Mouse (Mus musculus): Measurements from ENCODE around the gene Ints5. TPM values are rescaled to one million over a fixed set of nuclear protein-coding genes. Genes with fewer than 3 reads are reported as not detected.

Gene Ints5
- polyA plus RNA-seq (2014; fragmentation: Nextera tagmentation; extraction: Ambion mirVana) = 37.5 and 44.5 TPM in 2 replicates

- Histone ChIP-seq H3K4me1 (replicated peaks; ENCODE audit: control insufficient read depth, insufficient read depth, low read length) (peaks cover 12% of the 10 kb centered on the region), H3K27ac (ENCODE audit: low read depth) (peak within 1 kb of the TSS; percentile 60), H3K27me3 (replicated peaks; ENCODE audit: control insufficient read depth, insufficient read depth, low read length) (no peaks in the 10 kb centered on the region), H3K4me3 (ENCODE audit: low read depth, low read length) (peak within 1 kb of the TSS; percentile 91), H3K9ac (ENCODE audit: low read length) (peak within 1 kb of the TSS; percentile 64), H3K9me3 (ENCODE audit: control insufficient read depth, low read length) (no peaks in the 10 kb centered on the region), H3K36me3 (ENCODE audit: control insufficient read depth, insufficient read depth, low read length) (peaks cover 41% of the 10 kb centered on the region), H3K4me2 (ENCODE audit: low read length) (peak within 1 kb of the TSS; percentile 92)
- WGBS = 2% methylated on average over 54 of the region's 54 CpGs
- peak; percentile 94 for DNase-seq (ENCODE audit: low spot score)
- peak; percentile 41 for ATAC-seq (replicated peaks; ENCODE audit: low FRiP score, low TSS enrichment, low read depth)
Observed at GRCm38 (mm10) chr19:8892829-8893766, at the start of gene Ints5. Gene Ints5, plus strand, starts transcription at chr19:8893005.

- DNase-seq (ENCODE audit: low spot score) (peak; percentile 91), ATAC-seq (replicated peaks; ENCODE audit: low FRiP score, low TSS enrichment, low read depth) (no peak)
- Histone ChIP-seq H3K9ac (ENCODE audit: low read length) (no peak overlapping the region), H3K27ac (ENCODE audit: low read depth) (no peak overlapping the region), H3K9me3 (ENCODE audit: control insufficient read depth, low read length) (no peaks in the 10 kb centered on the region), H3K4me2 (ENCODE audit: low read length) (no peak overlapping the region), H3K4me3 (ENCODE audit: low read depth, low read length) (no peak overlapping the region), H3K36me3 (ENCODE audit: control insufficient read depth, insufficient read depth, low read length) (peaks cover 27% of the 10 kb centered on the region), H3K27me3 (replicated peaks; ENCODE audit: control insufficient read depth, insufficient read depth, low read length) (no peaks in the 10 kb centered on the region), H3K4me1 (replicated peaks; ENCODE audit: control insufficient read depth, insufficient read depth, low read length) (peaks cover 13% of the 10 kb centered on the region)
- 63% methylated on average over 5 of the region's 5 CpGs for WGBS
Observed at GRCm38 (mm10) chr19:8844371-8845129, 48.3 kb upstream of the Ints5 start.

DNA sequence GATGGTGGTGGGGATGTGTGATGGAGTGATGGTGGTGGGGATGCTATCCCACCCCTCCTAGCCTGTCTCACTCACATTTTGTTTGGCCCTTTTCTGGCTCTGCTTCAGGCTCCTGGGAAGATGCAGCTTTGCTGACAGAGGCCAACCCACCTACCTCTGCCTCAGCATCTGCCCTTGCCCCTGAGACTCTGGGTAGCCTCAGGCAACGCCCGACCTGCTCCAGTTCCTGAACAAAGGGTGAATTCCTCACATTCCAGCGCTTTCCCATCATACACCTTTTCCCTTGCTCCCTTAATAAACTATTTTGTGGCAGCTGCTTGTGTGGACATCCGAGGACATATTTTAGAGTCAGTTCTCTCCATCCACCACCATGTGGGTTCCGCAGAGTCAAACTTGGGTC, 44.4 kb upstream of the Ints5 start:
- 65% methylated on average over 5 of the region's 5 CpGs for WGBS

GRCm38 (mm10) chr19:8850402-8850901, 42.4 kb upstream of the Ints5 start, which contains the start of gene Lrrn4cl:
Gene Lrrn4cl, plus strand, starts transcription at chr19:8850768.
- Histone ChIP-seq H3K27me3 (replicated peaks; ENCODE audit: control insufficient read depth, insufficient read depth, low read length) (no peaks in the 10 kb centered on the region), H3K4me1 (replicated peaks; ENCODE audit: control insufficient read depth, insufficient read depth, low read length) (peaks cover 7% of the 10 kb centered on the region; the same call in 1 of the 2 replicates), H3K27ac (ENCODE audit: low read depth) (peak within 1 kb of the TSS; percentile 59), H3K9me3 (ENCODE audit: control insufficient read depth, low read length) (no peaks in the 10 kb centered on the region), H3K4me2 (ENCODE audit: low read length) (peak within 1 kb of the TSS; percentile 33), H3K9ac (ENCODE audit: low read length) (peak within 1 kb of the TSS; percentile 10; the same call in 1 of the 2 replicates), H3K4me3 (ENCODE audit: low read depth, low read length) (peak within 1 kb of the TSS; percentile 6; the same call in 1 of the 2 replicates), H3K36me3 (ENCODE audit: control insufficient read depth, insufficient read depth, low read length) (peaks cover 22% of the 10 kb centered on the region)
- DNase-seq (ENCODE audit: low spot score) (peak; percentile 71), ATAC-seq (replicated peaks; ENCODE audit: low FRiP score, low TSS enrichment, low read depth) (peak; percentile 69)
- 25% methylated on average over 7 of the region's 7 CpGs for WGBS

More for the DNA sequence above, 44.4 kb upstream of the Ints5 start:
- H3K27me3 ChIP-seq (replicated peaks; ENCODE audit: control insufficient read depth, insufficient read depth, low read length) = no peaks in the 10 kb centered on the region
- DNase-seq (ENCODE audit: low spot score) (no peak), ATAC-seq (replicated peaks; ENCODE audit: low FRiP score, low TSS enrichment, low read depth) (no peak)
- no peaks in the 10 kb centered on the region for H3K9me3 ChIP-seq (ENCODE audit: control insufficient read depth, low read length)
- H3K4me1 ChIP-seq (replicated peaks; ENCODE audit: control insufficient read depth, insufficient read depth, low read length) = peaks cover 7% of the 10 kb centered on the region; the same call in 1 of the 2 replicates
- H3K36me3 ChIP-seq (ENCODE audit: control insufficient read depth, insufficient read depth, low read length) = peaks cover 22% of the 10 kb centered on the region
- H3K9ac ChIP-seq (ENCODE audit: low read length) = no peak overlapping the region
- no peak overlapping the region for H3K4me3 ChIP-seq (ENCODE audit: low read depth, low read length)
- H3K27ac ChIP-seq (ENCODE audit: low read depth) = no peak overlapping the region
- H3K4me2 ChIP-seq (ENCODE audit: low read length) = no peak overlapping the region

DNA sequence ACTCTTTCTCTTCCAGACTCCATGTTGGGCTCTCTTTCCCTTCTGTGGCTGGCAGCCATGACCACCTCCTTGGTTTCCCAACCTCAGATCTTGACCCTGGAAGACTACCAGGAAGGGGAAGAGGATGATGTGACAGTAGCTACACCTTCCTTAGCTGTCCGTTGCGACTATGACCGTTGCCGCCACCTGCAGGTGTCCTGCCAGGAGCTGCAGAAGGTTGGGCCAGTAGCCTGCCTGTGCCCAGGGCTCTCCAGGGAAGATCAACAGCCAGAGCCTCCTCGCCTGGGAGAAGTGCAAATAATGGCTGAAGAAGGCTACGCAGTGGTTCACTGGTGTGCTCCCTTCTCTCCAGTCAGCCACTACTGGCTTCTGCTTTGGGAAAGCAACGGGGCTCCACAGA, 41.2 kb upstream of the Ints5 start:
- 51% methylated on average over 7 of the region's 7 CpGs for WGBS
- no peaks in the 10 kb centered on the region for H3K9me3 ChIP-seq (ENCODE audit: control insufficient read depth, low read length)
- no peaks in the 10 kb centered on the region; the same call in 1 of the 2 replicates for H3K27me3 ChIP-seq (replicated peaks; ENCODE audit: control insufficient read depth, insufficient read depth, low read length)
- H3K4me3 ChIP-seq (ENCODE audit: low read depth, low read length) = no peak overlapping the region
- no peak overlapping the region for H3K9ac ChIP-seq (ENCODE audit: low read length)
- ATAC-seq (replicated peaks; ENCODE audit: low FRiP score, low TSS enrichment, low read depth) = no peak
- no peak for DNase-seq (ENCODE audit: low spot score)
- no peak overlapping the region for H3K27ac ChIP-seq (ENCODE audit: low read depth)
- no peak overlapping the region for H3K4me2 ChIP-seq (ENCODE audit: low read length)
- peaks cover 14% of the 10 kb centered on the region for H3K36me3 ChIP-seq (ENCODE audit: control insufficient read depth, insufficient read depth, low read length)
- H3K4me1 ChIP-seq (replicated peaks; ENCODE audit: control insufficient read depth, insufficient read depth, low read length) = peaks cover 7% of the 10 kb centered on the region; the same call in 1 of the 2 replicates

- Histone ChIP-seq H3K9ac (ENCODE audit: low read length) (no peak overlapping the region), H3K27me3 (replicated peaks; ENCODE audit: control insufficient read depth, insufficient read depth, low read length) (no peaks in the 10 kb centered on the region; the same call in 1 of the 2 replicates), H3K4me1 (replicated peaks; ENCODE audit: control insufficient read depth, insufficient read depth, low read length) (peaks cover 7% of the 10 kb centered on the region; the same call in 1 of the 2 replicates), H3K4me3 (ENCODE audit: low read depth, low read length) (no peak overlapping the region), H3K36me3 (ENCODE audit: control insufficient read depth, insufficient read depth, low read length) (peaks cover 6% of the 10 kb centered on the region; the same call in 1 of the 2 replicates), H3K4me2 (ENCODE audit: low read length) (no peak overlapping the region), H3K27ac (ENCODE audit: low read depth) (no peak overlapping the region), H3K9me3 (ENCODE audit: control insufficient read depth, low read length) (no peaks in the 10 kb centered on the region)
- DNase-seq (ENCODE audit: low spot score) (no peak), ATAC-seq (replicated peaks; ENCODE audit: low FRiP score, low TSS enrichment, low read depth) (no peak)
- whole genome bisulfite sequencing = 57% methylated on average over 10 of the region's 10 CpGs
Observed at GRCm38 (mm10) chr19:8852236-8852928, 40.4 kb upstream of the Ints5 start.

DNA sequence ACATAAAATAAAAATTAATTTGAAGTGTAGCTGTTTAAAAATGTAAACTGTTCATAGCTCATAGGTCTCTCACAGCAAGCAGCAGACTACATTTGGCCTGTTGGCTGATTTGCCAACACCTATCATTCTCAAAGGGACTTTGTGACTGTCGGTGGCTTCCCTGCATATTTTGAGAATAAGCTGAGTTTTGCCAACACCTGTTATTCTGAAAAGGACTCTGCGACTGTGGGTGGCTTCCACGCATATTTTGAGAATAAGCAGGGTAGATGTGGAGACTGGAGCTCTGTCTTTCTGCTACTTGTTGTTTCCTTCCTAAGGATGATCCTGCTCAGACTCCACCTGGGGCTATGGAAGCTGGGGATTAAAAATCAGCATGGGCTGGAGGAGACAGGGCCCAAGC, 39.7 kb upstream of the Ints5 start:
- ATAC-seq (replicated peaks; ENCODE audit: low FRiP score, low TSS enrichment, low read depth) = no peak
- Histone ChIP-seq H3K4me3 (ENCODE audit: low read depth, low read length) (no peak overlapping the region), H3K9ac (ENCODE audit: low read length) (no peak overlapping the region), H3K27me3 (replicated peaks; ENCODE audit: control insufficient read depth, insufficient read depth, low read length) (no peaks in the 10 kb centered on the region; the same call in 1 of the 2 replicates), H3K27ac (ENCODE audit: low read depth) (no peak overlapping the region), H3K36me3 (ENCODE audit: control insufficient read depth, insufficient read depth, low read length) (peaks cover 5% of the 10 kb centered on the region; the same call in 1 of the 2 replicates), H3K4me1 (replicated peaks; ENCODE audit: control insufficient read depth, insufficient read depth, low read length) (peaks cover 7% of the 10 kb centered on the region; the same call in 1 of the 2 replicates), H3K9me3 (ENCODE audit: control insufficient read depth, low read length) (no peaks in the 10 kb centered on the region), H3K4me2 (ENCODE audit: low read length) (no peak overlapping the region)
- 88% methylated on average over 3 of the region's 3 CpGs for WGBS
- no peak for DNase-seq (ENCODE audit: low spot score)
